21 mouse cellular contexts compared by ENCODE assay signal in the genomic region with DNA sequence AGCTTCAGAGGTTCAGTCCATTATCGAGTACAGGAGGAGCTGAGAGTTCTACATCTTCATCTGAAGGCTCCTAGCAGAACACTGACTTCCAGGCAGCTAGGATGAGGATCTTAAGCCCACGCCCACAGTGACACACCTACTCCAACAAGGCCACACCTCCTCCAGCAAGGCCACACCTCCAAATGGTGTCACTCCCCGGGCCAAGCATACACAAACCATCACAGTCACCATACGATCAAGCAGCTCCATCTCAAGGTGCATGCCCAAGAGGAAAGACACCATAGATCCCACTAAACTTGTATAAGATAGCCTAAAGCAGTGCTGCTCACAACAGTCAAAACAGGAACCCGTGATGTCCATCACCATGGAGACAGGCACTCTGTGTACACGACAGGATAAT. TPM values are rescaled to one million over a fixed set of nuclear protein-coding genes. Genes with fewer than 3 reads are reported as not detected.
DNase-seq lines count a peak whose midpoint lies in the region; ATAC-seq and TF ChIP-seq lines count a peak whose summit lies in the region.
"Had no signal": no experiment of that assay in that cellular context is flagged by ENCODE, and none has a peak within 500 bp of the region (broad histone marks: within the 10 kb centered on the region; RNA-seq: fewer than 3 reads in every experiment).

No protein-coding gene starts in this region.

- H3K27ac ChIP-seq in liver, postnatal 0 days (ENCODE audit: low read depth), result no peak overlapping the region
- H3K27ac ChIP-seq in midbrain, embryonic 11.5 days (ENCODE audit: low read depth, low read length), result no peak overlapping the region
- H3K27ac ChIP-seq in midbrain, embryonic 15.5 days, result no peak overlapping the region
- no peak overlapping the region for H3K27ac ChIP-seq in embryonic facial prominence, embryonic 10.5 days (replicated peaks)
- H3K27ac ChIP-seq: embryonic facial prominence, embryonic 15.5 days; forebrain, embryonic 10.5 days; forebrain, embryonic 15.5 days; heart, embryonic 10.5 days; hindbrain, embryonic 12.5 days had no signal

- no peaks in the 10 kb centered on the region for H3K27me3 ChIP-seq in liver, postnatal 0 days (ENCODE audit: insufficient read depth, low read length)
- no peaks in the 10 kb centered on the region for H3K27me3 ChIP-seq in midbrain, embryonic 11.5 days (ENCODE audit: control insufficient read depth, insufficient read depth, low read length)
- no peaks in the 10 kb centered on the region for H3K27me3 ChIP-seq in midbrain, embryonic 15.5 days (replicated peaks)
- peaks cover 5% of the 10 kb centered on the region for H3K27me3 ChIP-seq in embryonic facial prominence, embryonic 10.5 days (replicated peaks; ENCODE audit: low read depth, poor library complexity, severe bottlenecking)
- H3K27me3 ChIP-seq: forebrain, embryonic 15.5 days; hindbrain, embryonic 12.5 days had no signal

- 61% methylated on average over 6 of the region's 6 CpGs for WGBS in liver, postnatal 0 days (ENCODE audit: insufficient replicate concordance)
- 74% methylated on average over 6 of the region's 6 CpGs for WGBS in midbrain, embryonic 11.5 days
- whole genome bisulfite sequencing in midbrain, embryonic 15.5 days, result 70% methylated on average over 6 of the region's 6 CpGs
- 69% methylated on average over 6 of the region's 6 CpGs for WGBS in embryonic facial prominence, embryonic 10.5 days

- no peak overlapping the region for H3K9ac ChIP-seq in liver, postnatal 0 days (replicated peaks)
- no peak overlapping the region for H3K9ac ChIP-seq in midbrain, embryonic 11.5 days (ENCODE audit: low read length)
- H3K9ac ChIP-seq in midbrain, embryonic 15.5 days, result no peak overlapping the region
- H3K9ac ChIP-seq: embryonic facial prominence, embryonic 15.5 days; forebrain, embryonic 15.5 days; hindbrain, embryonic 12.5 days had no signal

- no peaks in the 10 kb centered on the region for H3K9me3 ChIP-seq in liver, postnatal 0 days (ENCODE audit: low read length)
- H3K9me3 ChIP-seq in midbrain, embryonic 11.5 days (ENCODE audit: control insufficient read depth, low read length), result no peaks in the 10 kb centered on the region
- no peaks in the 10 kb centered on the region for H3K9me3 ChIP-seq in midbrain, embryonic 15.5 days
- no peaks in the 10 kb centered on the region for H3K9me3 ChIP-seq in embryonic facial prominence, embryonic 10.5 days
- H3K9me3 ChIP-seq: embryonic facial prominence, embryonic 15.5 days; forebrain, embryonic 10.5 days; forebrain, embryonic 15.5 days; heart, embryonic 10.5 days; hindbrain, embryonic 12.5 days had no signal

- DNase-seq in liver, result peak; percentile 23
- no peak for DNase-seq in liver, postnatal 0 days
- peak; percentile 51 for DNase-seq in midbrain, embryonic 11.5 days (ENCODE audit: low spot score, missing footprints)
- peak; percentile 20 for DNase-seq in induced T-regulatory cell, adult 2 months (ENCODE audit: low read depth)
- DNase-seq in embryonic facial prominence, embryonic 10.5 days (ENCODE audit: low spot score), result no peak
- DNase-seq in layer of hippocampus, adult 9-10 months (ENCODE audit: low spot score), result no peak
- DNase-seq: adrenal gland, postnatal 10 days; cerebellum, adult 11-12 months; cerebellum, adult 9-10 months; gastrocnemius, postnatal 36 days; heart, adult 18-20 months; heart, postnatal 10 days; heart, postnatal 4 days had no signal

- H3K4me1 ChIP-seq in liver, postnatal 0 days (ENCODE audit: insufficient read depth), result no peaks in the 10 kb centered on the region; the same call in 1 of the 2 replicates
- no peaks in the 10 kb centered on the region for H3K4me1 ChIP-seq in midbrain, embryonic 11.5 days (ENCODE audit: control insufficient read depth, insufficient read depth, low read length)
- no peaks in the 10 kb centered on the region for H3K4me1 ChIP-seq in midbrain, embryonic 15.5 days
- no peaks in the 10 kb centered on the region for H3K4me1 ChIP-seq in embryonic facial prominence, embryonic 10.5 days
- H3K4me1 ChIP-seq: embryonic facial prominence, embryonic 15.5 days; forebrain, embryonic 10.5 days; forebrain, embryonic 15.5 days; heart, embryonic 10.5 days; hindbrain, embryonic 12.5 days had no signal

- no peaks in the 10 kb centered on the region for H3K36me3 ChIP-seq in liver, postnatal 0 days (replicated peaks; ENCODE audit: insufficient read depth, low read length)
- no peaks in the 10 kb centered on the region for H3K36me3 ChIP-seq in midbrain, embryonic 11.5 days (ENCODE audit: control insufficient read depth, insufficient read depth, low read length)
- H3K36me3 ChIP-seq in midbrain, embryonic 15.5 days (replicated peaks), result no peaks in the 10 kb centered on the region
- no peaks in the 10 kb centered on the region for H3K36me3 ChIP-seq in embryonic facial prominence, embryonic 10.5 days (replicated peaks)
- H3K36me3 ChIP-seq: embryonic facial prominence, embryonic 15.5 days; forebrain, embryonic 10.5 days; forebrain, embryonic 15.5 days; heart, embryonic 10.5 days; hindbrain, embryonic 12.5 days had no signal

- no peak overlapping the region for H3K4me3 ChIP-seq in liver, postnatal 0 days (ENCODE audit: low read depth, low read length)
- H3K4me3 ChIP-seq in midbrain, embryonic 11.5 days (ENCODE audit: low read depth, low read length), result no peak overlapping the region
- H3K4me3 ChIP-seq in midbrain, embryonic 15.5 days, result no peak overlapping the region
- no peak overlapping the region for H3K4me3 ChIP-seq in embryonic facial prominence, embryonic 10.5 days
- H3K4me3 ChIP-seq: embryonic facial prominence, embryonic 15.5 days; erythroblast, embryonic 14.5 days; forebrain, embryonic 10.5 days; forebrain, embryonic 15.5 days; heart, embryonic 10.5 days; hindbrain, embryonic 12.5 days had no signal

- H3K4me2 ChIP-seq in liver, postnatal 0 days (ENCODE audit: low read depth, low read length), result no peak overlapping the region
- no peak overlapping the region for H3K4me2 ChIP-seq in midbrain, embryonic 11.5 days
- H3K4me2 ChIP-seq in midbrain, embryonic 15.5 days, result no peak overlapping the region
- H3K4me2 ChIP-seq: embryonic facial prominence, embryonic 15.5 days; forebrain, embryonic 15.5 days; hindbrain, embryonic 12.5 days had no signal

- no peak for TF ChIP-seq EP300 in liver, postnatal 0 days (IDR thresholded peaks at IDR 0.05; ENCODE audit: low read depth)

- TF ChIP-seq CTCF in liver, postnatal 0 days (IDR thresholded peaks at IDR 0.05; ENCODE audit: low read depth), result no peak

- no peak for ATAC-seq in liver, postnatal 0 days
- no peak for ATAC-seq in midbrain, embryonic 11.5 days (ENCODE audit: low FRiP score)
- no peak for ATAC-seq in midbrain, embryonic 15.5 days (replicated peaks)
- ATAC-seq: forebrain, embryonic 15.5 days; hindbrain, embryonic 16.5 days had no signal

RNA-seq across cellular contexts. Expression of gene Il6ra, which starts 7.7 kb away (rescaled TPM):
- 10.2 and 11.8 TPM in 2 replicates for polyA plus RNA-seq in liver, postnatal 0 days (2015; fragmentation: Nextera tagmentation; extraction: Ambion mirVana)
- polyA plus RNA-seq in midbrain, embryonic 11.5 days (2014; fragmentation: Nextera tagmentation; extraction: Ambion mirVana), result 0.36 and 0.45 TPM in 2 replicates
- polyA plus RNA-seq in midbrain, embryonic 15.5 days (2015; fragmentation: Nextera tagmentation; extraction: Ambion mirVana), result 1.1 and 1.2 TPM in 2 replicates
- 0.41 and 0.61 TPM in 2 replicates for polyA plus RNA-seq in embryonic facial prominence, embryonic 10.5 days (2016; fragmentation: Nextera tagmentation; extraction: Ambion mirVana)

RNA-seq across cellular contexts. Expression of gene Atp8b2, which starts 42.6 kb away (rescaled TPM):
- polyA plus RNA-seq in liver, postnatal 0 days (2015; fragmentation: Nextera tagmentation; extraction: Ambion mirVana), result 0.88 and 1.4 TPM in 2 replicates
- polyA plus RNA-seq in midbrain, embryonic 11.5 days (2014; fragmentation: Nextera tagmentation; extraction: Ambion mirVana), result 8.0 and 11.4 TPM in 2 replicates
- polyA plus RNA-seq in midbrain, embryonic 15.5 days (2015; fragmentation: Nextera tagmentation; extraction: Ambion mirVana), result 12.8 and 13.6 TPM in 2 replicates
- polyA plus RNA-seq in embryonic facial prominence, embryonic 10.5 days (2016; fragmentation: Nextera tagmentation; extraction: Ambion mirVana), result 12.6 and 13.3 TPM in 2 replicates

Comparison
In these comparisons a context has a peak if more than half of its experiments do, and no peak if none do; other contexts are left out.
1. DNase-seq: peak in liver (single experiment), midbrain, embryonic 11.5 days (single experiment) and induced T-regulatory cell, adult 2 months (single experiment); none in liver, postnatal 0 days (single experiment), embryonic facial prominence, embryonic 10.5 days (single experiment) and layer of hippocampus, adult 9-10 months (single experiment).